Mouse (Mus musculus): ENCODE measurements around the gene Vamp3. TPM values are rescaled to one million over a fixed set of nuclear protein-coding genes. Genes with fewer than 3 reads are reported as not detected.

Vamp3 gene
- polyA plus RNA-seq, 1 experiment from 2014 or later, result 34.9 TPM

DNA sequence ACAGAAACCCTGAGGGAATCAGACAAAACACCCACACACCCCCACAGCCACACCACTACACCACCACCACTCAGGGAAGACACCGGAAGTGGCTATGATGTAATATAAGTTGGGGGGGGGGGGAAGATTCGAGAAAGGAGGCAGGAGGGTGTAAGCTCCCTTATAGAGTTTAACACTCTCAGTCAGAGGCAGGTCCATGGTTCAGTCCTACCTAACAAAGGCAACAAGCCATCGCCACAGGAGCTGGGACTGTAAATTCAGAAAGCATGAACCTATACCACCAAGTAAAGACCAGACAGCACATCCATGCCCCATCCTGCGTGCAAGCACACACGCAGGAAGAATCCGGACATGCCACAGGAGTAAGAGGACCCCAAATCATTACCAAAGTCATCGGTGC lies 31.5 kb upstream of the Vamp3 start, which contains the start of gene Gm13090:
TSS of gene Gm13090 (plus strand) at position 301 of the 400 bp plus-strand sequence.
- H3K4me1 ChIP-seq (ENCODE audit: control insufficient read depth, insufficient read depth, low read length), result peaks cover 3% of the 10 kb centered on the region; the same call in 1 of the 2 replicates
- H3K27me3 ChIP-seq (ENCODE audit: control insufficient read depth, insufficient read depth, low read length), result no peaks in the 10 kb centered on the region
- no peak within 1 kb of the TSS for H3K9ac ChIP-seq (replicated peaks; ENCODE audit: low read length)
- H3K27ac ChIP-seq (replicated peaks; ENCODE audit: low read depth, low read length), result no peak within 1 kb of the TSS; the same call in none of the 2 replicates
- ATAC-seq (ENCODE audit: low FRiP score, low TSS enrichment), result no peak
- no peak for DNase-seq
- WGBS, result 92% methylated on average over 7 of the region's 7 CpGs
- peaks cover 51% of the 10 kb centered on the region for H3K36me3 ChIP-seq (ENCODE audit: control insufficient read depth, insufficient read depth, low read length)
- no peak within 1 kb of the TSS for H3K4me2 ChIP-seq (ENCODE audit: low read length)
- no peak within 1 kb of the TSS for H3K4me3 ChIP-seq (replicated peaks; ENCODE audit: low read depth, low read length)
- H3K9me3 ChIP-seq (ENCODE audit: control insufficient read depth, low read length), result no peaks in the 10 kb centered on the region

DNA sequence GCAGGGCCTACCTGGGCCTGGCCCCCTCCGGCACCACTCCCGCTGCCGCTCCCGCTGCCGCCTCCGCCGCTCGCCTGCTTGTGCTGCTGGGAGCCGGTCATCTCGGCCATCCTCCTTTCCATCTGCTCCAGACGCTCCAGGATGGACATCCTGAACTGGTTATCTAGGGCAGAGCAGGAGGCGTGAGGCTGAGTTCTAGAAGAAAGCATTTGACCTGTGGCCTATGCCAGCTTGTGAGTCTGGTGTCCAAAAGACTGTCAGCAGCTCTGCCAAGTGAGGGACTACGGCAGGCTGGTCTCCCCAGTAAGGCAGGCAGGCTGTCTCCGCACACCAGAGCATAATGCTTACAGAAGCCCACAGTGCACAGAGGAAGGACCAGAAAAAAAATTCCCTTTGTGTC lies 31.1 kb upstream of the Vamp3 start:
- H3K36me3 ChIP-seq (ENCODE audit: control insufficient read depth, insufficient read depth, low read length), result peaks cover 52% of the 10 kb centered on the region
- H3K27ac ChIP-seq (replicated peaks; ENCODE audit: low read depth, low read length), result no peak overlapping the region; the same call in 1 of the 2 replicates
- no peak overlapping the region for H3K4me2 ChIP-seq (ENCODE audit: low read length)
- H3K9me3 ChIP-seq (ENCODE audit: control insufficient read depth, low read length), result no peaks in the 10 kb centered on the region
- no peak overlapping the region for H3K9ac ChIP-seq (replicated peaks; ENCODE audit: low read length)
- no peaks in the 10 kb centered on the region for H3K27me3 ChIP-seq (ENCODE audit: control insufficient read depth, insufficient read depth, low read length)
- H3K4me1 ChIP-seq (ENCODE audit: control insufficient read depth, insufficient read depth, low read length), result peaks cover 3% of the 10 kb centered on the region; the same call in 1 of the 2 replicates
- H3K4me3 ChIP-seq (replicated peaks; ENCODE audit: low read depth, low read length), result no peak overlapping the region
- no peak for DNase-seq
- 96% methylated on average over 14 of the region's 14 CpGs for whole genome bisulfite sequencing
- ATAC-seq (ENCODE audit: low FRiP score, low TSS enrichment), result no peak

DNA sequence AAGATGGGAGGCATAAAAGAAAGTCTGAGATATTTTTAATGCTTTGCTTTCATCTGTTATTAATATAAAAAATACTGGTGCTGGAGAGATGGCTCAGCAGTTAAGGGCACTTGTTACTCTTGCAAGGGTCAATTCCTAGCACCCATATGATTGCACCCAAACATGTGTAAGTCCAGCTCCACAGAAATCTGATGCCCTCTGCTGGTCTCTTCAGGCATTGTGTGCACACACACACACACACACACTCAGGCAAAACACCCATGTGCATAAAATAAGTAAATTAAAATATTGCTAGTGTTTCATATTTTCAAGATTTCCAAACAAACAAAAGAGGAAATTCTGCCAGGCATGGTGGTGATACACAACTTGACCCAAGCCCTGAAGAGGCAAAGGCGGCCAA lies 29.6 kb upstream of the Vamp3 start:
- Histone ChIP-seq H3K4me3 (replicated peaks; ENCODE audit: low read depth, low read length) (no peak overlapping the region), H3K4me1 (ENCODE audit: control insufficient read depth, insufficient read depth, low read length) (peaks cover 3% of the 10 kb centered on the region; the same call in 1 of the 2 replicates), H3K4me2 (ENCODE audit: low read length) (no peak overlapping the region), H3K36me3 (ENCODE audit: control insufficient read depth, insufficient read depth, low read length) (peaks cover 65% of the 10 kb centered on the region), H3K9me3 (ENCODE audit: control insufficient read depth, low read length) (no peaks in the 10 kb centered on the region), H3K27ac (replicated peaks; ENCODE audit: low read depth, low read length) (no peak overlapping the region), H3K27me3 (ENCODE audit: control insufficient read depth, insufficient read depth, low read length) (no peaks in the 10 kb centered on the region), H3K9ac (replicated peaks; ENCODE audit: low read length) (no peak overlapping the region)
- WGBS, result 95% methylated on average over 1 of the region's 1 CpGs
- ATAC-seq (ENCODE audit: low FRiP score, low TSS enrichment) (no peak), DNase-seq (no peak)

DNA sequence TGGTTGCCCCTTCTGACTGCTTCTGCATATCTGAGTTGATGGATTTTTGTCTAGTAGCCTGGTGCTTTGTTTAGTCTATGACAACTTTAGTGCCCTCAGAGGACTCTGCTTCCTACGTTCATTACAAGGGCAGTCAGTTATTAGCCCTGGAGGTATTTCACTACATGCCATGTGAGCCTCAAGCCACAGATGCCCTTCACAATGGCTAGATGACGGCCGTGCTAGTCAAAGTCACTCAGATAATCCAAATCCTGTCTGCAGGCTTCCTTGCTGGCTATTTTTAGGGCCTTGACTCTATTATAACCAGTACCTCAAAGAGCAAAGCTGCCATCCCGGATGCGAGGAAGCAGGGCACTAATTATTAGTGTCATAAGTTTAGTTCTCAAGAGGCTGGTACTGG lies 25.3 kb upstream of the Vamp3 start:
- Histone ChIP-seq H3K4me2 (ENCODE audit: low read length) (no peak overlapping the region), H3K27me3 (ENCODE audit: control insufficient read depth, insufficient read depth, low read length) (no peaks in the 10 kb centered on the region), H3K27ac (replicated peaks; ENCODE audit: low read depth, low read length) (no peak overlapping the region), H3K9me3 (ENCODE audit: control insufficient read depth, low read length) (no peaks in the 10 kb centered on the region), H3K36me3 (ENCODE audit: control insufficient read depth, insufficient read depth, low read length) (peaks cover 100% of the 10 kb centered on the region), H3K4me1 (ENCODE audit: control insufficient read depth, insufficient read depth, low read length) (no peaks in the 10 kb centered on the region), H3K4me3 (replicated peaks; ENCODE audit: low read depth, low read length) (no peak overlapping the region), H3K9ac (replicated peaks; ENCODE audit: low read length) (no peak overlapping the region)
- DNase-seq (no peak), ATAC-seq (ENCODE audit: low FRiP score, low TSS enrichment) (no peak)
- 77% methylated on average over 5 of the region's 5 CpGs for WGBS

DNA sequence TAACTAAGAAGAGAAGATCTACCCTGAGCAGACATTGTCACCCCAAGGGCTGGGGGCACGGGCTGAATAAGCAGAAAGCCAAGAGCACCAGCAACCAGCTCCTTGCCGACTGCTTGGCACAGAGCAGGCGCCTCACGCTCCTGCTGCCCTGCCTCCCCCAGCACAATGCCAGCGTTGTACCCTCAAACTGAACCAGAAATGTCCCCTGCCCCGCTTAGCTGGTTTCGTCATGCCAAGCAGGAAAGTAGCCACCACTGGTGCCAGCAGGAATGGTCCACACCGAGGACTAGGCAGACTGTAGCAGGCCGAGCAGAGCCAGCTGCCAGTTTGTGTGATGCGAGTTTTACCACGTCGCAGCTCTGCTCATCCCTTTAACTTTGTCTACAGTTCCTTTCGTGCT lies 24.2 kb upstream of the Vamp3 start:
- Histone ChIP-seq H3K4me2 (ENCODE audit: low read length) (no peak overlapping the region), H3K9me3 (ENCODE audit: control insufficient read depth, low read length) (no peaks in the 10 kb centered on the region), H3K4me1 (ENCODE audit: control insufficient read depth, insufficient read depth, low read length) (no peaks in the 10 kb centered on the region), H3K9ac (replicated peaks; ENCODE audit: low read length) (no peak overlapping the region), H3K27me3 (ENCODE audit: control insufficient read depth, insufficient read depth, low read length) (no peaks in the 10 kb centered on the region), H3K4me3 (replicated peaks; ENCODE audit: low read depth, low read length) (no peak overlapping the region), H3K27ac (replicated peaks; ENCODE audit: low read depth, low read length) (no peak overlapping the region), H3K36me3 (ENCODE audit: control insufficient read depth, insufficient read depth, low read length) (peaks cover 100% of the 10 kb centered on the region)
- WGBS, result 94% methylated on average over 13 of the region's 13 CpGs
- ATAC-seq (ENCODE audit: low FRiP score, low TSS enrichment) (no peak), DNase-seq (no peak)

DNA sequence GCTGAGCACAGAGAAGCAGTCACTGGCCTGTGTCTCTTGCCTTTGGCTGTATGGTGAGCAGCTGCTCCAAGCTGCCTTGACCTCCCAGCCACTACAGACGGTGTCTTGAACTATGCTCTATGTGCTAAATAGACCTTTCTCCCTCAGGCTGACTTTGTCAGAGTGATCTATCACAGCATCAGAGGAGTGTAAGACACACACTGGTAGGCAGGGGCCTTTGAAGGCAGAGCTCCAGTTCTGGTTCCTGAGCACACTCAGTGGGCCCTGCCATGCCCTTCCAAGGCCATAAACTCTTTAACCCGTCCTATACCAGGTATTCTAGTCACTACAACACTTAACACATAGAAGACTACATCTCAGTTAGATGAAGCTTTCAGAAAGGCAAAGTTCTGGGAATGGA lies 23.6 kb upstream of the Vamp3 start:
- ATAC-seq (ENCODE audit: low FRiP score, low TSS enrichment) (no peak), DNase-seq (no peak)
- WGBS, result 87% methylated on average over 2 of the region's 2 CpGs
- Histone ChIP-seq H3K9ac (replicated peaks; ENCODE audit: low read length) (no peak overlapping the region), H3K4me2 (ENCODE audit: low read length) (no peak overlapping the region), H3K27ac (replicated peaks; ENCODE audit: low read depth, low read length) (no peak overlapping the region), H3K4me3 (replicated peaks; ENCODE audit: low read depth, low read length) (no peak overlapping the region), H3K36me3 (ENCODE audit: control insufficient read depth, insufficient read depth, low read length) (peaks cover 100% of the 10 kb centered on the region), H3K4me1 (ENCODE audit: control insufficient read depth, insufficient read depth, low read length) (no peaks in the 10 kb centered on the region), H3K27me3 (ENCODE audit: control insufficient read depth, insufficient read depth, low read length) (no peaks in the 10 kb centered on the region), H3K9me3 (ENCODE audit: control insufficient read depth, low read length) (no peaks in the 10 kb centered on the region)

DNA sequence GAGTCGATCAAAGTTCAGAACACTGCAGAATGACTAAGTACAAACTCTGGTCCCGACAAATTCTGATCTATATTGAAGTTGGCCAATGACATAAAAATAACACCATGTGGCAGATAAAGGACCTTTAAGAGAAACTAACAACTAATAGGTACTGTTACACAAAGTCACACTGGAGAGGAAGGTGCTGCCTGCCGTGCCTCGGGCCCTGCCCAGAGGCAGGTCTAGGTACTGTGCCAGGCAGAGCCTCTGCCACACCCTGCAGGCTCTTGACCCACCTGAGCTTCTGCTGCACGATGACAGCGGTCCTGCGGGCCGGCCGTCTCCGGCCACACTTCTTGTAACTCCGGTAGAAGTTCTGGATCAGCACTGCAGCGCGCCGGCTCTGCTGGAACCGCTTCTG lies 17.1 kb upstream of the Vamp3 start:
- Histone ChIP-seq H3K9ac (replicated peaks; ENCODE audit: low read length) (no peak overlapping the region), H3K36me3 (ENCODE audit: control insufficient read depth, insufficient read depth, low read length) (peaks cover 99% of the 10 kb centered on the region), H3K4me3 (replicated peaks; ENCODE audit: low read depth, low read length) (no peak overlapping the region), H3K27ac (replicated peaks; ENCODE audit: low read depth, low read length) (no peak overlapping the region), H3K9me3 (ENCODE audit: control insufficient read depth, low read length) (no peaks in the 10 kb centered on the region), H3K27me3 (ENCODE audit: control insufficient read depth, insufficient read depth, low read length) (no peaks in the 10 kb centered on the region), H3K4me2 (ENCODE audit: low read length) (no peak overlapping the region), H3K4me1 (ENCODE audit: control insufficient read depth, insufficient read depth, low read length) (no peaks in the 10 kb centered on the region)
- DNase-seq, result no peak
- ATAC-seq (ENCODE audit: low FRiP score, low TSS enrichment), result no peak
- 96% methylated on average over 15 of the region's 15 CpGs for WGBS

DNA sequence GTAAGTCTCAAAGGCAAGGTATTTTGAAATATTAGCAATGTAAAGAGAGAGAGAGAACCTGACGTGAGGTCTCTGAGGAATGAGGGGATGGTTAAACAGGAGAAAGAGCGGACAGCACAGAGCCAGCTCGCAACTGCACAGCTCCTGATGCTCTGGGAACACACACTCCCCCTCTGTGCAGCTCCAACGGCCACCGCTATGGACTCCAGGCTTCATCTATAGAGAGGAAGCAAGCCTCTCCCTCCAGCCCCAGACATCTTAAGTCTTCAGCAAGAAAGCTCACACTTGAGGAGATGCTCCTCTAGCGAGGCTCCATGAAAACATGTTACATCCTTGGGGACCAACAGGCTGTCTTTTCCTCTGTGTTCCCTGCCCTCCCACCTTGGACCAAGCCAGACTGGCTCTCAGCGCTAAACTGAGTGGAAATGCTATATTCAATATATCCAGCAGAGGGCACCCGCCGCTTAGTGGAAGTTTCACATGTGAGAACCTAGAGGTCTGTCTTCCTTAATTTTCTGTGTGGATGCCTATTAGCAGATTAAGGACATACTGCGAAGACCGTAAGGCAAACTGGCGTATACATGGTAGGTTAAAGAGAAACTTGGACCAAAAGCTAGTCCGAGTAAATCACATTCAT lies 15.5 kb upstream of the Vamp3 start:
- no peak overlapping the region for H3K4me3 ChIP-seq (replicated peaks; ENCODE audit: low read depth, low read length)
- ATAC-seq (ENCODE audit: low FRiP score, low TSS enrichment) (no peak; the same call in 1 of the 2 replicates), DNase-seq (peak; percentile 90)
- no peaks in the 10 kb centered on the region for H3K9me3 ChIP-seq (ENCODE audit: control insufficient read depth, low read length)
- 57% methylated on average over 13 of the region's 13 CpGs for WGBS
- no peak overlapping the region; the same call in 1 of the 2 replicates for H3K27ac ChIP-seq (replicated peaks; ENCODE audit: low read depth, low read length)
- H3K27me3 ChIP-seq (ENCODE audit: control insufficient read depth, insufficient read depth, low read length), result no peaks in the 10 kb centered on the region
- no peak overlapping the region for H3K9ac ChIP-seq (replicated peaks; ENCODE audit: low read length)
- peaks cover 99% of the 10 kb centered on the region for H3K36me3 ChIP-seq (ENCODE audit: control insufficient read depth, insufficient read depth, low read length)
- H3K4me2 ChIP-seq (ENCODE audit: low read length), result no peak overlapping the region
- no peaks in the 10 kb centered on the region for H3K4me1 ChIP-seq (ENCODE audit: control insufficient read depth, insufficient read depth, low read length)

DNA sequence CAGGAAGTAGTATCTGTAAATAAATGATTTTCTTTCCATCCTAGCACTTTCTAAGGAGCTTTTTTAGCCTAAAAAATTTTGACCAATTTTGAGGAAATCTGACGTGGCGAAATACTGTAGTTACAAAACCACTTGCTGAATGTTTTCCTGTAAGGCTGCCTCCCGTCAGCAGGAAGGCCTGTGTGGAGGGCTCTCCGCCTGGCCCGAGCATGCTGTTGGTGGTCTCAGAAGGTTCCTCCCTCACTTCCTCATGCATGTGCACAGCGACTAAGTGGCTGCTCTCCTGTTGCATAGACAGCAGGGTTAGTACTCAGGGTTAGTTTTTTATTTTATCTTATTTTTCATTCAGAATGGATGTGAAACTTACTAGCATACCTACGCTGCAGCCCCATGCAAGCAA lies 13.2 kb upstream of the Vamp3 start:
- WGBS, result 94% methylated on average over 7 of the region's 7 CpGs
- DNase-seq (no peak), ATAC-seq (ENCODE audit: low FRiP score, low TSS enrichment) (no peak)
- no peak overlapping the region for H3K9ac ChIP-seq (replicated peaks; ENCODE audit: low read length)
- no peak overlapping the region for H3K4me3 ChIP-seq (replicated peaks; ENCODE audit: low read depth, low read length)
- peaks cover 96% of the 10 kb centered on the region for H3K36me3 ChIP-seq (ENCODE audit: control insufficient read depth, insufficient read depth, low read length)
- H3K4me1 ChIP-seq (ENCODE audit: control insufficient read depth, insufficient read depth, low read length), result no peaks in the 10 kb centered on the region
- no peaks in the 10 kb centered on the region for H3K9me3 ChIP-seq (ENCODE audit: control insufficient read depth, low read length)
- no peaks in the 10 kb centered on the region for H3K27me3 ChIP-seq (ENCODE audit: control insufficient read depth, insufficient read depth, low read length)
- no peak overlapping the region for H3K4me2 ChIP-seq (ENCODE audit: low read length)
- no peak overlapping the region for H3K27ac ChIP-seq (replicated peaks; ENCODE audit: low read depth, low read length)

Measured in midbrain, embryonic 14.5 days (tissue).